Mouse (Mus musculus) heart, embryonic 16.5 days (tissue): ENCODE data around the gene Iqsec1. TPM values are rescaled to one million over a fixed set of nuclear protein-coding genes. Genes with fewer than 3 reads are reported as not detected.

ENCODE experiments used
- ATAC-seq: fragments of 200-750 bp; cut with Nextera tagmentation; replicated peaks from 2 replicates; pipeline ENCODE4 v1.8.0; 2017; ENCODE audit warnings: moderate number of reproducible peaks; ENCODE audit not compliant: insufficient read depth, low FRiP score; ENCODE audit errors: extremely low read depth
- H3K27ac ChIP-seq: fragments of 300-500 bp; sonication (generic); 2 replicates; pipeline ENCODE4 v1.5.1; 2014; ENCODE audit warnings: mild to moderate bottlenecking, low read length, control low read depth, moderate library complexity
- H3K27me3 ChIP-seq: fragments of 300-500 bp; sonication (generic); 2 replicates; pipeline ENCODE4 v1.6.1; 2014; ENCODE audit warnings: low read length, mixed read lengths; ENCODE audit not compliant: control insufficient read depth, insufficient read depth
- H3K36me3 ChIP-seq: fragments of 300-500 bp; sonication (generic); 2 replicates; pipeline ENCODE4 v1.6.1; 2014; ENCODE audit not compliant: control insufficient read depth, insufficient read depth
- H3K4me1 ChIP-seq: fragments of 300-500 bp; sonication (generic); 2 replicates; pipeline ENCODE4 v1.6.1; 2014; ENCODE audit warnings: low read length, mixed read lengths; ENCODE audit not compliant: control insufficient read depth, insufficient read depth
- H3K4me2 ChIP-seq: fragments of 300-500 bp; sonication (generic); 2 replicates; pipeline ENCODE4 v1.6.1; 2014; ENCODE audit warnings: low read depth, mild to moderate bottlenecking, control low read depth, low read length
- H3K4me3 ChIP-seq: fragments of 300-500 bp; sonication (generic); 2 replicates; pipeline ENCODE4 v1.5.1; 2014; ENCODE audit warnings: mild to moderate bottlenecking, control low read depth, low read length
- H3K9ac ChIP-seq: fragments of 300-500 bp; sonication (generic); 2 replicates; pipeline ENCODE4 v1.6.1; 2014; ENCODE audit warnings: low read length, control low read depth
- H3K9me3 ChIP-seq: fragments of 300-500 bp; sonication (generic); replicated peaks from 2 replicates; pipeline ENCODE4 v1.6.1; 2016; ENCODE audit warnings: low read length; ENCODE audit not compliant: control insufficient read depth
- WGBS: fragments of 180-500 bp; shearing (Covaris S2); extraction: QIAGEN DNeasy Blood & Tissue Kit; methylation state at CpG from one replicate; pipeline ENCODE4 v1.1.7; 2014; 5-methylcytosine and 5-hydroxymethylcytosine counted together
- microRNA-seq: library from miRNA; unstranded; fragments of <30 nt; microRNA quantifications from one replicate; pipeline ENCODE4, GENCODE M21; 2017
- polyA plus RNA-seq: library from polyadenylated mRNA; unstranded; fragments of >200 nt; fragmentation: Nextera tagmentation; extraction: Ambion mirVana; gene quantifications from 2 replicates; pipeline ENCODE4 v1.2.1, GENCODE M21; 2015

The Iqsec1 gene
- polyA plus RNA-seq, 1 experiment from 2014 or later, result 13.7 TPM

GRCm38 (mm10) chr6:90610248-90610647, 378.2 kb downstream of the Iqsec1 start:
- Histone ChIP-seq H3K27ac (no peak overlapping the region), H3K36me3 (no peaks in the 10 kb centered on the region), H3K9ac (no peak overlapping the region), H3K4me3 (no peak overlapping the region), H3K4me2 (no peak overlapping the region), H3K9me3 (no peaks in the 10 kb centered on the region), H3K4me1 (peaks cover 37% of the 10 kb centered on the region), H3K27me3 (peaks cover 3% of the 10 kb centered on the region; the same call in 1 of the 2 replicates)
- 76% methylated on average over 5 of the region's 5 CpGs for whole genome bisulfite sequencing
- no peak for ATAC-seq

GRCm38 (mm10) chr6:90608186-90608585, 380.3 kb downstream of the Iqsec1 start:
- 39% methylated on average over 6 of the region's 6 CpGs for WGBS
- Histone ChIP-seq H3K4me2 (no peak overlapping the region), H3K4me3 (no peak overlapping the region), H3K36me3 (no peaks in the 10 kb centered on the region), H3K9me3 (no peaks in the 10 kb centered on the region), H3K27ac (no peak overlapping the region), H3K9ac (no peak overlapping the region), H3K4me1 (peaks cover 25% of the 10 kb centered on the region), H3K27me3 (peaks cover 3% of the 10 kb centered on the region; the same call in 1 of the 2 replicates)
- ATAC-seq, result no peak

- no peak overlapping the region for H3K4me3 ChIP-seq
- H3K4me2 ChIP-seq, result no peak overlapping the region
- no peaks in the 10 kb centered on the region for H3K36me3 ChIP-seq
- H3K9ac ChIP-seq, result no peak overlapping the region
- H3K27ac ChIP-seq, result no peak overlapping the region
- 18% methylated on average over 5 of the region's 5 CpGs for WGBS
- peaks cover 3% of the 10 kb centered on the region; the same call in 1 of the 2 replicates for H3K27me3 ChIP-seq
- H3K9me3 ChIP-seq, result no peaks in the 10 kb centered on the region
- H3K4me1 ChIP-seq, result peaks cover 25% of the 10 kb centered on the region
- no peak for ATAC-seq
Measured at GRCm38 (mm10) chr6:90607196-90607595, 381.3 kb downstream of the Iqsec1 start.

- 25% methylated on average over 7 of the region's 7 CpGs for WGBS
- Histone ChIP-seq H3K4me1 (peaks cover 30% of the 10 kb centered on the region), H3K27me3 (peaks cover 3% of the 10 kb centered on the region; the same call in 1 of the 2 replicates), H3K4me2 (no peak overlapping the region), H3K9me3 (no peaks in the 10 kb centered on the region), H3K36me3 (no peaks in the 10 kb centered on the region), H3K27ac (no peak overlapping the region), H3K4me3 (no peak overlapping the region), H3K9ac (0 out of 2 replicates have a peak overlapping the region, but pooled peaks have one; percentile 8)
- ATAC-seq, result no peak
Measured at GRCm38 (mm10) chr6:90606538-90606937, 381.9 kb downstream of the Iqsec1 start.

Small RNA genes within 50 kb of the gene (microRNA-seq; reads per million reads assigned to microRNA genes)
- gene Gm24816, result not detected

Other genes with a start within 250 kb of the Iqsec1 start
- 10.9 and 11.2 TPM in 2 replicates for gene Nup210, start 128.1 kb upstream of the Iqsec1 start, polyA plus RNA-seq
- 10.8 and 12.4 TPM in 2 replicates for gene Hdac11, start 168.0 kb upstream of the Iqsec1 start, polyA plus RNA-seq
- 158 and 162 TPM in 2 replicates for gene Fbln2, start 223.8 kb upstream of the Iqsec1 start, polyA plus RNA-seq